Mouse (Mus musculus): Measurements from ENCODE around the gene Cyth1.

The Cyth1 gene

GRCm38 (mm10) chr11:118118777-118119176 lies 129.6 kb downstream of the Cyth1 start:
- no peak for DNase-seq (ENCODE audit: low read depth, low spot score)

- DNase-seq (ENCODE audit: low read depth, low spot score), result no peak
Measured at GRCm38 (mm10) chr11:118114581-118115110, 133.7 kb downstream of the Cyth1 start.

- no peak for DNase-seq (ENCODE audit: low read depth, low spot score)
Measured at GRCm38 (mm10) chr11:118113516-118114205, 134.7 kb downstream of the Cyth1 start.

GRCm38 (mm10) chr11:118104001-118104400 lies 144.4 kb downstream of the Cyth1 start:
- DNase-seq (ENCODE audit: low read depth, low spot score), result peak; percentile 70

GRCm38 (mm10) chr11:118103383-118103782 lies 145.0 kb downstream of the Cyth1 start:
- no peak for DNase-seq (ENCODE audit: low read depth, low spot score)

GRCm38 (mm10) chr11:118102838-118103237 lies 145.6 kb downstream of the Cyth1 start:
- DNase-seq (ENCODE audit: low read depth, low spot score), result peak; percentile 73

- DNase-seq (ENCODE audit: low read depth, low spot score), result no peak
Measured at GRCm38 (mm10) chr11:118101133-118101532, 147.3 kb downstream of the Cyth1 start.

GRCm38 (mm10) chr11:118096736-118097135 lies 151.7 kb downstream of the Cyth1 start:
- DNase-seq (ENCODE audit: low read depth, low spot score), result no peak

GRCm38 (mm10) chr11:118095004-118095403 lies 153.4 kb downstream of the Cyth1 start:
- DNase-seq (ENCODE audit: low read depth, low spot score), result no peak

GRCm38 (mm10) chr11:118091002-118091670 lies 157.3 kb downstream of the Cyth1 start:
- no peak for DNase-seq (ENCODE audit: low read depth, low spot score)

- no peak for DNase-seq (ENCODE audit: low read depth, low spot score)
Measured at GRCm38 (mm10) chr11:118088896-118089295, 159.5 kb downstream of the Cyth1 start.

- DNase-seq (ENCODE audit: low read depth, low spot score), result no peak
Measured at GRCm38 (mm10) chr11:118085961-118086360, 162.4 kb downstream of the Cyth1 start.

- no peak for DNase-seq (ENCODE audit: low read depth, low spot score)
Measured at GRCm38 (mm10) chr11:118085176-118085575, 163.2 kb downstream of the Cyth1 start.

- no peak for DNase-seq (ENCODE audit: low read depth, low spot score)
Measured at GRCm38 (mm10) chr11:118084266-118084665, 164.1 kb downstream of the Cyth1 start.

- no peak for DNase-seq (ENCODE audit: low read depth, low spot score)
Measured at GRCm38 (mm10) chr11:118083811-118084210, 164.6 kb downstream of the Cyth1 start.

- DNase-seq (ENCODE audit: low read depth, low spot score), result no peak
Measured at GRCm38 (mm10) chr11:118082294-118082693, 166.1 kb downstream of the Cyth1 start.

Measured in retina, adult 2 months (tissue).